Mouse (Mus musculus) limb, embryonic 11.5 days (tissue): ENCODE measurements around the gene Zgrf1. TPM values are rescaled to one million over a fixed set of nuclear protein-coding genes. Genes with fewer than 3 reads are reported as not detected.

Experiments used
- ATAC-seq: fragments of 200-750 bp; cut with Nextera tagmentation; 2 replicates; pipeline ENCODE4 v1.8.0; 2017; ENCODE audit warnings: low read depth; ENCODE audit not compliant: insufficient number of reproducible peaks, low FRiP score, low TSS enrichment
- DNase-seq: peaks from one replicate; pipeline ENCODE4 v3.0.0-alpha.2; 2015; ENCODE audit warnings: low spot score
- H3K27ac ChIP-seq: fragments of 300-500 bp; sonication (generic); replicated peaks from 2 replicates; pipeline ENCODE4 v1.5.1; 2014; ENCODE audit warnings: low read depth, mild to moderate bottlenecking, low read length
- H3K27me3 ChIP-seq: fragments of 300-500 bp; sonication (generic); 2 replicates; pipeline ENCODE4 v1.6.1; 2014; ENCODE audit warnings: mild to moderate bottlenecking, low read length, mixed read lengths; ENCODE audit not compliant: control insufficient read depth, insufficient read depth
- H3K36me3 ChIP-seq: fragments of 300-500 bp; sonication (generic); 2 replicates; pipeline ENCODE4 v1.6.1; 2014; ENCODE audit warnings: mild to moderate bottlenecking, low read length, moderate library complexity, mixed read lengths; ENCODE audit not compliant: control insufficient read depth, insufficient read depth
- H3K4me1 ChIP-seq: fragments of 300-500 bp; sonication (generic); 2 replicates; pipeline ENCODE4 v1.6.1; 2014; ENCODE audit warnings: low read length, mixed read lengths; ENCODE audit not compliant: control insufficient read depth, insufficient read depth
- H3K4me2 ChIP-seq: fragments of 300-500 bp; sonication (generic); 2 replicates; pipeline ENCODE4 v1.6.1; 2014; ENCODE audit warnings: low read depth, mild to moderate bottlenecking, moderate library complexity; ENCODE audit not compliant: severe bottlenecking
- H3K4me3 ChIP-seq: fragments of 300-500 bp; sonication (generic); 2 replicates; pipeline ENCODE4 v1.5.1; 2014; ENCODE audit warnings: low read depth, low read length
- H3K9ac ChIP-seq: fragments of 300-500 bp; sonication (generic); 2 replicates; pipeline ENCODE4 v1.6.1; 2014; ENCODE audit warnings: mild to moderate bottlenecking, low read length
- H3K9me3 ChIP-seq: fragments of 300-500 bp; sonication (generic); 2 replicates; pipeline ENCODE4 v1.6.1; 2016; ENCODE audit warnings: low read length; ENCODE audit not compliant: control insufficient read depth
- WGBS: fragments of 180-500 bp; shearing (Covaris S2); extraction: QIAGEN DNeasy Blood & Tissue Kit; methylation state at CpG from one replicate; pipeline ENCODE4 v1.1.7; 2014; 5-methylcytosine and 5-hydroxymethylcytosine counted together
- polyA plus RNA-seq: library from polyadenylated mRNA; unstranded; fragments of >200 nt; fragmentation: Nextera tagmentation; extraction: Ambion mirVana; gene quantifications from 2 replicates; pipeline ENCODE4 v1.2.1, GENCODE M21; 2014

Zgrf1 gene
- polyA plus RNA-seq, 1 experiment from 2014 or later, result 11.4 TPM

GRCm38 (mm10) chr3:127521156-127521555 is 32.1 kb upstream of the Zgrf1 start:
- DNase-seq, result no peak
- Histone ChIP-seq H3K36me3 (no peaks in the 10 kb centered on the region), H3K9ac (no peak overlapping the region), H3K9me3 (no peaks in the 10 kb centered on the region), H3K27me3 (no peaks in the 10 kb centered on the region), H3K4me1 (no peaks in the 10 kb centered on the region), H3K4me2 (no peak overlapping the region), H3K4me3 (no peak overlapping the region), H3K27ac (no peak overlapping the region)
- ATAC-seq, result no peak
- 74% methylated on average over 10 of the region's 10 CpGs for WGBS

- Histone ChIP-seq H3K4me3 (no peak overlapping the region), H3K27ac (no peak overlapping the region), H3K9ac (no peak overlapping the region), H3K9me3 (no peaks in the 10 kb centered on the region), H3K36me3 (no peaks in the 10 kb centered on the region), H3K4me1 (no peaks in the 10 kb centered on the region), H3K4me2 (no peak overlapping the region), H3K27me3 (no peaks in the 10 kb centered on the region)
- DNase-seq (no peak), ATAC-seq (no peak)
- WGBS, result 84% methylated on average over 8 of the region's 8 CpGs
These were observed 28.0 kb upstream of the Zgrf1 start for GRCm38 (mm10) chr3:127525188-127525819.

- no peak for DNase-seq
- ATAC-seq, result no peak
- Histone ChIP-seq H3K4me1 (no peaks in the 10 kb centered on the region), H3K36me3 (no peaks in the 10 kb centered on the region), H3K27me3 (no peaks in the 10 kb centered on the region), H3K9ac (no peak overlapping the region), H3K9me3 (no peaks in the 10 kb centered on the region), H3K4me2 (no peak overlapping the region), H3K27ac (no peak overlapping the region), H3K4me3 (no peak overlapping the region)
- 79% methylated on average over 5 of the region's 5 CpGs for WGBS
These were observed 25.7 kb upstream of the Zgrf1 start for GRCm38 (mm10) chr3:127527465-127528034.

- no peaks in the 10 kb centered on the region for H3K27me3 ChIP-seq
- no peaks in the 10 kb centered on the region for H3K36me3 ChIP-seq
- no peaks in the 10 kb centered on the region for H3K9me3 ChIP-seq
- H3K9ac ChIP-seq, result no peak overlapping the region
- no peaks in the 10 kb centered on the region for H3K4me1 ChIP-seq
- H3K27ac ChIP-seq, result no peak overlapping the region
- H3K4me3 ChIP-seq, result no peak overlapping the region
- 96% methylated on average over 3 of the region's 3 CpGs for WGBS
- no peak for DNase-seq
- no peak overlapping the region for H3K4me2 ChIP-seq
- ATAC-seq, result no peak
These were observed 24.1 kb upstream of the Zgrf1 start for GRCm38 (mm10) chr3:127529210-127529609.

- DNase-seq (no peak), ATAC-seq (no peak)
- Histone ChIP-seq H3K4me3 (no peak overlapping the region), H3K9ac (no peak overlapping the region), H3K4me1 (no peaks in the 10 kb centered on the region), H3K27ac (no peak overlapping the region), H3K36me3 (no peaks in the 10 kb centered on the region), H3K27me3 (no peaks in the 10 kb centered on the region), H3K4me2 (no peak overlapping the region), H3K9me3 (no peaks in the 10 kb centered on the region)
- 80% methylated on average over 4 of the region's 4 CpGs for WGBS
These were observed 23.5 kb upstream of the Zgrf1 start for GRCm38 (mm10) chr3:127529824-127530223.

GRCm38 (mm10) chr3:127530293-127530692 is 23.0 kb upstream of the Zgrf1 start:
- no peak overlapping the region for H3K4me3 ChIP-seq
- H3K4me1 ChIP-seq, result no peaks in the 10 kb centered on the region
- H3K9ac ChIP-seq, result no peak overlapping the region
- no peak for ATAC-seq
- WGBS, result 6% methylated on average over 4 of the region's 4 CpGs
- H3K4me2 ChIP-seq, result no peak overlapping the region
- DNase-seq, result no peak
- H3K9me3 ChIP-seq, result no peaks in the 10 kb centered on the region
- no peaks in the 10 kb centered on the region for H3K36me3 ChIP-seq
- no peaks in the 10 kb centered on the region for H3K27me3 ChIP-seq
- H3K27ac ChIP-seq, result no peak overlapping the region

GRCm38 (mm10) chr3:127539193-127539592 is 14.1 kb upstream of the Zgrf1 start:
- 88% methylated on average over 6 of the region's 6 CpGs for WGBS
- Histone ChIP-seq H3K9ac (no peak overlapping the region), H3K27me3 (no peaks in the 10 kb centered on the region), H3K27ac (no peak overlapping the region), H3K4me2 (no peak overlapping the region), H3K36me3 (no peaks in the 10 kb centered on the region), H3K9me3 (no peaks in the 10 kb centered on the region), H3K4me3 (no peak overlapping the region), H3K4me1 (no peaks in the 10 kb centered on the region)
- ATAC-seq, result no peak
- DNase-seq, result no peak

- no peak for DNase-seq
- no peak for ATAC-seq
- no peaks in the 10 kb centered on the region for H3K4me1 ChIP-seq
- H3K9me3 ChIP-seq, result no peaks in the 10 kb centered on the region
- H3K9ac ChIP-seq, result no peak overlapping the region
- H3K36me3 ChIP-seq, result 0 out of 2 replicates have a peak, but pooled peaks cover 4% of the 10 kb centered on the region
- no peak overlapping the region for H3K27ac ChIP-seq
- no peak overlapping the region for H3K4me3 ChIP-seq
- WGBS, result 84% methylated on average over 4 of the region's 4 CpGs
- H3K27me3 ChIP-seq, result no peaks in the 10 kb centered on the region
- no peak overlapping the region for H3K4me2 ChIP-seq
These were observed 9.3 kb upstream of the Zgrf1 start for GRCm38 (mm10) chr3:127543976-127544375.
